Mouse (Mus musculus): ENCODE results near the gene Ubc. TPM values are rescaled to one million over a fixed set of nuclear protein-coding genes. Genes with fewer than 3 reads are reported as not detected.

Ubc gene
- polyA plus RNA-seq, 1 experiment, result 585 TPM

DNA sequence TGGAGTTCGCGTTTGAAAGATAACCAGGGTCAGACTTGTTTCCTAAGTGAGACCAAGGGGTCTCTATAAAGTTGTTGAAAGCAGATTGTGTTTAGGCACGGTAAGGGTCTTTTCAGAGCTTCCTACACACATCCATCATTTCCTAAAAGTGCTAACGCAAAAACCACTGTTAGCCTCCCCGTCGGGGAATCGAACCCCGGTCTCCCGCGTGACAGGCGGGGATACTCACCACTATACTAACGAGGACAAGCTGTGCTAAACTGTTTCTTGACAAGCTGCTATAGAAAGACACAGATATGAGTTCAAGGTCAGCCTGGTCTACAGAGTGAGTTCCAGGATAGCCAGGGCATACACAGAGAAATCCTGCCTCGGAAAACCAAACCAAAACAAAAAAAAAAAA is 18.8 kb upstream of the Ubc start:
- no peaks in the 10 kb centered on the region for H3K36me3 ChIP-seq (ENCODE audit: control insufficient read depth, insufficient read depth, low read length)
- H3K4me3 ChIP-seq (ENCODE audit: control insufficient read depth, insufficient read depth, low read length), result no peak overlapping the region
- peak; percentile 81 for DNase-seq
- TF ChIP-seq CTCF (IDR thresholded peaks at IDR 0.05; ENCODE audit: borderline replicate concordance, control insufficient read depth, extremely low read depth, insufficient read depth, low read length, poor library complexity) (no peak), POLR2A (IDR thresholded peaks at IDR 0.05; ENCODE audit: control insufficient read depth, extremely low read depth, insufficient read depth, low read length, poor library complexity) (no peak)
- no peaks in the 10 kb centered on the region for H3K27me3 ChIP-seq (ENCODE audit: control insufficient read depth, insufficient read depth, low read length)
- 2% methylated on average over 13 of the region's 13 CpGs for WGBS
- no peak overlapping the region for H3K27ac ChIP-seq (ENCODE audit: control insufficient read depth, insufficient read depth, low read length)
- H3K4me1 ChIP-seq (replicated peaks; ENCODE audit: control insufficient read depth, insufficient read depth, low read length), result peaks cover 20% of the 10 kb centered on the region

DNA sequence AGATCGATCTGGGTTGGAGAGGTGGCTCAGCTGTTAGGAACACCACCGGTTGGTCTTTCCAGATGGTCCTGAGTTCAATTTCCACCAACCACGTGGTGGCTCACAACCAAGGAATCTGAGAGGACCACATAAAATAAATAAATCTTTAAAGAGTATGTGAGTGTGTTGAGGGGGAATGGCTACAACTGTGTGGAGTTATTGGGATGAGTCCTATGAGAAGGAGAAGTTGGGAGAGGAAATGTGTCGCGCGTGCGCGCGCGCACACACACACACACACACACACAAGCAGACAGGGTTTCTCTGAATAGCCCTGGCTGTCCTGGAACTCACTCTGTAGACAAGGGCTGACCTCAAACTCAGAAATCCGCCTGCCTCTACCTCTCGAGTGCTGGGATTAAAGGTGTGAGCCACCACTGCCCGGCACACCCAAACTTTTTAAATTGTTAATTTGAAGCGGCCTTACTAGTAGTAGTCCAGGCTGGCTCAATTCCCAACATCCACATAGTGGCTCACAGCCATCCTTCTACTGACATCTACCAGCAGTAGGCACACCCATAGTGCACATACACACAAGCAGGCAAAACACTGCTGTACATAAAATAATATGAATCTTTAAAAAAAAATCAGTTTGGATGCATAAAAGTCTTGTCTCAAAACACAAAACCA is 18.0 kb upstream of the Ubc start:
- no peak overlapping the region for H3K4me3 ChIP-seq (ENCODE audit: control insufficient read depth, insufficient read depth, low read length)
- no peaks in the 10 kb centered on the region for H3K27me3 ChIP-seq (ENCODE audit: control insufficient read depth, insufficient read depth, low read length)
- TF ChIP-seq CTCF (IDR thresholded peaks at IDR 0.05; ENCODE audit: borderline replicate concordance, control insufficient read depth, extremely low read depth, insufficient read depth, low read length, poor library complexity), result no peak
- TF ChIP-seq POLR2A (IDR thresholded peaks at IDR 0.05; ENCODE audit: control insufficient read depth, extremely low read depth, insufficient read depth, low read length, poor library complexity), result no peak
- no peak overlapping the region for H3K27ac ChIP-seq (ENCODE audit: control insufficient read depth, insufficient read depth, low read length)
- peaks cover 22% of the 10 kb centered on the region for H3K4me1 ChIP-seq (replicated peaks; ENCODE audit: control insufficient read depth, insufficient read depth, low read length)
- WGBS, result 82% methylated on average over 14 of the region's 14 CpGs
- no peak for DNase-seq
- H3K36me3 ChIP-seq (ENCODE audit: control insufficient read depth, insufficient read depth, low read length), result no peaks in the 10 kb centered on the region

DNA sequence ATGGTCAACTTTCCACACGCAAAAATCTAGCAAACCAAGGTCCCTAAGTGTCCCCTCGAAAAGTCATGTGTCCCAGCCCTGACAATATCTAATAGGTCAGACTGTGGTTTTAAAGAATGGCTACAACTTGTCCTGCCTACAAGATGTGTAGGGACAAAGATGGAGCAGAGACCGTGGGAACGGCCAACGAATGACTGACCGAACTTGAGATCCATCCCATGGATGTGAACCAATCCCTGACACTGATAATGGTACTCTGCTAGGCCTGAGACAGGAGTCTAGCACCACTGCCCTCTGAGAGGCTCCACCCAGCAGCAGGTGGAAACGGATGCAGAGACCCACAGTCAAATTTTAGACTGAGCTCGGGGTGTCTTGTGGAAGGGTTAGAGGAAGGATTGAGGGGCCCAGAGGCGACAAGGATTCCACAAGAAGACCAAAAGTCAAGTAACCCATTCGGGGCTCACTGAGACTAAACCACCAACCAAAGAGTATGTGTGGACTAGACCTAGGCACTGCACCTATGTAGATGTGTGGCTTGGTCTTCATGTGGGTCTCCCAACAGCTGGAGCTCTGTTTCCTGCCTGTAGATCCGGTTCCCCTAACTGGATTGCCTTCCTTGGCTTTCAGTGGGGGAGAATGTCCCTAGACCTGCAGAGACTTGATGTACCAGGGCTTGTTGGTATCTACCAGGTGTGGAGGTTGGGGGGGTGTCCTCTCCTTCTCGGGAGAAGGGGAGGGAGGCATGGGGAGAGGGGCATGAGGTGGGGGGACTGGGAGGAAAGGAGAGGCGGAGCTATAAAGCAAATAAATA is 17.2 kb upstream of the Ubc start:
- Histone ChIP-seq H3K27ac (ENCODE audit: control insufficient read depth, insufficient read depth, low read length) (no peak overlapping the region; the same call in 1 of the 2 replicates), H3K4me3 (ENCODE audit: control insufficient read depth, insufficient read depth, low read length) (peak overlapping the region; percentile 49; the same call in 1 of the 2 replicates), H3K4me1 (replicated peaks; ENCODE audit: control insufficient read depth, insufficient read depth, low read length) (peaks cover 22% of the 10 kb centered on the region), H3K27me3 (ENCODE audit: control insufficient read depth, insufficient read depth, low read length) (no peaks in the 10 kb centered on the region), H3K36me3 (ENCODE audit: control insufficient read depth, insufficient read depth, low read length) (no peaks in the 10 kb centered on the region)
- DNase-seq, result no peak
- WGBS, result 57% methylated on average over 13 of the region's 13 CpGs
- no peak for TF ChIP-seq CTCF (IDR thresholded peaks at IDR 0.05; ENCODE audit: borderline replicate concordance, control insufficient read depth, extremely low read depth, insufficient read depth, low read length, poor library complexity)
- no peak for TF ChIP-seq POLR2A (IDR thresholded peaks at IDR 0.05; ENCODE audit: control insufficient read depth, extremely low read depth, insufficient read depth, low read length, poor library complexity)

DNA sequence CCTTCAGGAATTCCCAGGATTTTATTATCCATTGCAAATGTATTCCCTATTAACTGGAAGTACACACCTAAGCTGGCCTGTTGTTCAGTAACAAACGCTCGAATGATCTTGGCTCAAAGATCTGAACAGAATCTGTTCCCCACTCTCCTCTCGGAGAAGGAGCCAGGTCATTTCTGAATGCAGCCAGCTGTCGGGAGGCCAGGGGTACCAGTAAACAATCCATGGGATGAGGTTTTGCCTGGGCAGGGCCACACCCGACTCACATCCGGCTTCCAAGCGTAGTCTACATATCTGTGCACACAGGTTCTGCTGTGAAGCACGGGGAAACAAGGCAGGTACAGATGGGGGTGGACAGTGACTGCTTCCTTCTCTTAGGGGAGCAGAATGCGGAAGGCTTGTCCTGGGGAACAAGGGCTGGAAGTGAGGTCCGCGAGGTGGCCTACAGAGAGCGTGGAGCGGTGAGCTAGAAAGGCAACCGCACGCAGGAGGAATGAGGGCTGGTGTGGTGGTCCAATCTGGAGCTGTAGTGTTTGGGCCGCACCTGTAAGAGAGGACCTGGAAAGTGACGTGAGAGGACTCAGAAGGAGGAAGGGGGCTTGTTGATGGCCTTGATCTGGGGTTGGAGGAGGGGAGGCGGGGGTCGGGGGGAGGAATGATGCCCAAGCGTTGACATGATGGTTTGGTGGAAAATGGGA is 16.5 kb upstream of the Ubc start:
- DNase-seq, result peak; percentile 69
- Histone ChIP-seq H3K27me3 (ENCODE audit: control insufficient read depth, insufficient read depth, low read length) (no peaks in the 10 kb centered on the region), H3K36me3 (ENCODE audit: control insufficient read depth, insufficient read depth, low read length) (no peaks in the 10 kb centered on the region), H3K4me1 (replicated peaks; ENCODE audit: control insufficient read depth, insufficient read depth, low read length) (peaks cover 22% of the 10 kb centered on the region), H3K27ac (ENCODE audit: control insufficient read depth, insufficient read depth, low read length) (peak overlapping the region; percentile 83), H3K4me3 (ENCODE audit: control insufficient read depth, insufficient read depth, low read length) (peak overlapping the region; percentile 49)
- 7% methylated on average over 20 of the region's 20 CpGs for WGBS
- TF ChIP-seq POLR2A (IDR thresholded peaks at IDR 0.05; ENCODE audit: control insufficient read depth, extremely low read depth, insufficient read depth, low read length, poor library complexity), result no peak

DNA sequence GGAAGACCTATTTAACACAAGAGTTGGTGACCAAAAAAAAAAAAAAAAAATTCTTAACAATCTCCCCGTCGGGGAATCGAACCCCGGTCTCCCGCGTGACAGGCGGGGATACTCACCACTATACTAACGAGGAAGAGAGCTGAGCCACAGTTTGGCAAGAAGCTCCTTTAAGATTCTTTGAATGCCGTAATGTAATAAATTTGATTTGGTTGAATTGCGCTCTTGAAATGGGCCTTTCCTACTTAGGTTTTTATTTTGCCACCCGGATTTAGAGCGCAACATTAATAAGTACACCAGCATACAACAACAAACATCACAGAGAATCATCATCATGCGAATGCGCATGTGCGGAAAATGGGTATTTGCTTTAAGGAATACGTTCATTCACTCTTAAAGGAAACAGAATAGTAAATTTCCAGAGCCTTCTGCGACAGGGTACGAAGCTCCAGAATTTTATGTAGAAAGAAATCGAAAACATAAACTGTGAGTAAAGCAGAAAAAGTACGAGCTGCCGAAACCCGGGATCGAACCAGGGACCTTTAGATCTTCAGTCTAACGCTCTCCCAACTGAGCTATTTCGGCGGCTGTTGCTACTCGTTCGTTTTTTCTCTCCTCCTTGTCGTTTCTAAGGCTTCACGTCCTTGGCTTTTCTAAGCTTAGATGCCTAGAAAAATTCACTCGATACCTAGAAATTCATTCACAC is 15.7 kb upstream of the Ubc start:
- H3K36me3 ChIP-seq (ENCODE audit: control insufficient read depth, insufficient read depth, low read length), result no peaks in the 10 kb centered on the region
- H3K27ac ChIP-seq (ENCODE audit: control insufficient read depth, insufficient read depth, low read length), result peak overlapping the region; percentile 83
- under 1% methylated on average over 31 of the region's 31 CpGs for WGBS
- DNase-seq, result peak; percentile 80
- peak overlapping the region; percentile 61 for H3K4me3 ChIP-seq (ENCODE audit: control insufficient read depth, insufficient read depth, low read length)
- TF ChIP-seq POLR2A (IDR thresholded peaks at IDR 0.05; ENCODE audit: control insufficient read depth, extremely low read depth, insufficient read depth, low read length, poor library complexity), result no peak
- TF ChIP-seq CTCF (IDR thresholded peaks at IDR 0.05; ENCODE audit: borderline replicate concordance, control insufficient read depth, extremely low read depth, insufficient read depth, low read length, poor library complexity), result no peak
- peaks cover 22% of the 10 kb centered on the region for H3K4me1 ChIP-seq (replicated peaks; ENCODE audit: control insufficient read depth, insufficient read depth, low read length)
- no peaks in the 10 kb centered on the region for H3K27me3 ChIP-seq (ENCODE audit: control insufficient read depth, insufficient read depth, low read length)
